Mouse (Mus musculus): ENCODE measurements around the gene Slc29a1.

DNA sequence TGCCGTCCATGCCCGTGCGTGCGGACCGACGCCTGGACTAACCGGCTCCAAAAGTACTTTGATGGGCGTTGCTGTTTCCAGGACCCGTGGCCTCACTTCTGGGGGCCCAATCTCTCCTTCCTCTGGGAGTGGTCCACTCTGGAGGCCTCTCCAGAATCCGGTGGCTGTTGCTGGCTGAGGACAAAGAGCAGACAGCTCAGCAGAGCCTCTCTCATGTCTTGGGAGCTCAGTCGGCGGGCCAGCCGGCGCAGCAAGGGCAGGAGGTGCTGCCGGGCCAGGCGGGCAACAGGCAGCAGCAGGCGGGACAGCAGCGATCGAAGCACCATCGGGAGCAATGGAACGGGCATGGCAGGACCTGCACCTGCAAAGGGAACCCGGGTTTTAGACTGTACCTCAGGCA lies 1.9 kb upstream of the Slc29a1 start:
- TF ChIP-seq POLR2A (IDR thresholded peaks at IDR 0.05; ENCODE audit: control insufficient read depth, extremely low read depth, insufficient read depth, low read length, poor library complexity), result no peak
- TF ChIP-seq CTCF (IDR thresholded peaks at IDR 0.05; ENCODE audit: borderline replicate concordance, control insufficient read depth, extremely low read depth, insufficient read depth, low read length, poor library complexity), result no peak
